Mouse (Mus musculus) hindbrain, embryonic 12.5 days (tissue): ENCODE data around the gene Timm17a. TPM values are rescaled to one million over a fixed set of nuclear protein-coding genes. Genes with fewer than 3 reads are reported as not detected.

Experiments
- ATAC-seq: fragments of 200-750 bp; cut with Nextera tagmentation; 2 replicates; pipeline ENCODE4 v1.8.0; 2017; ENCODE audit warnings: moderate TSS enrichment; ENCODE audit not compliant: low FRiP score
- H3K27ac ChIP-seq: fragments of 300-500 bp; sonication (generic); 2 replicates; pipeline ENCODE4 v1.5.1; 2016; ENCODE audit warnings: mild to moderate bottlenecking
- H3K27me3 ChIP-seq: fragments of 300-500 bp; sonication (generic); 2 replicates; pipeline ENCODE4 v1.6.1; 2016; ENCODE audit warnings: mild to moderate bottlenecking
- H3K36me3 ChIP-seq: fragments of 300-500 bp; sonication (generic); 2 replicates; pipeline ENCODE4 v1.6.1; 2016; ENCODE audit warnings: mild to moderate bottlenecking
- H3K4me1 ChIP-seq: fragments of 300-500 bp; sonication (generic); 2 replicates; pipeline ENCODE4 v1.6.1; 2016
- H3K4me2 ChIP-seq: fragments of 300-500 bp; sonication (generic); replicated peaks from 2 replicates; pipeline ENCODE4 v1.6.1; 2016; ENCODE audit warnings: mild to moderate bottlenecking
- H3K4me3 ChIP-seq: fragments of 300-500 bp; sonication (generic); 2 replicates; pipeline ENCODE4 v1.5.1; 2016; ENCODE audit warnings: mild to moderate bottlenecking
- H3K9ac ChIP-seq: fragments of 300-500 bp; sonication (generic); 2 replicates; pipeline ENCODE4 v1.6.1; 2016; ENCODE audit warnings: mild to moderate bottlenecking, moderate library complexity
- H3K9me3 ChIP-seq: fragments of 300-500 bp; sonication (generic); replicated peaks from 2 replicates; pipeline ENCODE4 v1.6.1; 2016; ENCODE audit warnings: mild to moderate bottlenecking
- WGBS: fragments of 180-500 bp; shearing (Covaris S2); methylation state at CpG from one replicate; pipeline ENCODE4 v1.1.7; 2016; 5-methylcytosine and 5-hydroxymethylcytosine counted together
- polyA plus RNA-seq: library from polyadenylated mRNA; unstranded; fragments of >200 nt; fragmentation: Nextera tagmentation; extraction: Ambion mirVana; gene quantifications from 2 replicates; pipeline ENCODE4 v1.2.1, GENCODE M21; 2016

The Timm17a gene
- polyA plus RNA-seq, 1 experiment from 2014 or later: 141 TPM

DNA sequence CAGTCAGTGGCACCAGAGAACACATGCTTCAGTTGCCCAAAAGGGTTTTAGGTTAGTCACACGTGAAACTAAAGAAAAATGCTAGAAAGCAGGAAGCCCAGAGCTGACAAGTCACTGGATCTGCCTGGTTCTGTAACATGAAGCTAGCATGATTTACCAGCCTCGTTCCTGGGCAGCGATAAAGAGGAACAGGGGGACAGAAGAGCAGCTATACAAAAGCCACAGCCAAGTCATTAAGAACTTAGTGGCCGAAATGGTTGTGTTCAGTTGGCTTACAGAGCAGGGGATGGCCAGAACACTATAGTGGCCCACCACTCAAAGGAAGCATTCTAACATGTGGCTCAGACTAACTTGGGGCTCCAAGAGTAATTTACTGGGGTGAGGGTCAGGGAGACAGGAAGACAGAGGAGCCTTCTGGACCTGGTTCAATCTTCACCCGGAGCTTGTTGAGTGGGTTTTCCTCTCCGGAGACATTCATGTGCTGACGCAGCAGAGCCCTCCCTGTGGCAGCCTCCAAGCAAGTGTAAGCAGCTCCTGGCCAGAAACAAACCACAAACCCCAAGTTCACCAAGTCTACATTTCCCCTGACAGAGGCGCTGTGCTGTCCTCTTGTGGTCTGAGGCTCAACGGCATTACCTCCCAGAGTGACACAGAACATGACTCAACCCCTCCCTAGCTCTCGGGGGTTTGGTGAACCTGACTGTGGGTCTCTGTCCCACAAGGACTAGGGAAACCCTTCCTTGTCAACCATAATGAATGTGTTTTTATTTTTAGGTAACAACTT lies 45.7 kb downstream of the Timm17a start:
- WGBS: 92% methylated on average over 10 of the region's 10 CpGs
- no peak for ATAC-seq
- Histone ChIP-seq H3K36me3 (peaks cover 81% of the 10 kb centered on the region), H3K4me1 (no peaks in the 10 kb centered on the region), H3K4me2 (no peak overlapping the region), H3K27ac (no peak overlapping the region), H3K27me3 (no peaks in the 10 kb centered on the region), H3K9me3 (no peaks in the 10 kb centered on the region), H3K9ac (no peak overlapping the region), H3K4me3 (no peak overlapping the region)

DNA sequence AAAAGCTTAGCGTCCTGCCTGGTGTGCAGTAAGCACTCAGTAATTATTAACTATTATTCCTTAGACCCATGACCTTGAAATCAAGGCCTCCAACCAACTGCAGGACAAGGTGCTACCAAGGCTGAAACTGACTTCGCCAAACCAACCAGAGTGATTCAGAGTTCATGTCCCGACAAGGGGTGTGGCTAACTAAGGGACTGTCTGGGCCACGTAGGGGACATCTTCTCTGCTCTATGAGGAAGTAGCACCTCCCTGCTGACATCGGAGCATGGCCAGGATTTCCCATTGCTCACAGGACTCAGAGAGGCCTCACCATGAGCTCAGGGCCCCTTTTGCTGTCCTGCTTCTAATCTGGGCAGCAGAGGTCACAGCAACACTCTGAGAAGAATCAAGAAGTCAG lies 47.7 kb downstream of the Timm17a start:
- no peaks in the 10 kb centered on the region for H3K4me1 ChIP-seq
- WGBS: 89% methylated on average over 5 of the region's 5 CpGs
- H3K36me3 ChIP-seq: peaks cover 75% of the 10 kb centered on the region

DNA sequence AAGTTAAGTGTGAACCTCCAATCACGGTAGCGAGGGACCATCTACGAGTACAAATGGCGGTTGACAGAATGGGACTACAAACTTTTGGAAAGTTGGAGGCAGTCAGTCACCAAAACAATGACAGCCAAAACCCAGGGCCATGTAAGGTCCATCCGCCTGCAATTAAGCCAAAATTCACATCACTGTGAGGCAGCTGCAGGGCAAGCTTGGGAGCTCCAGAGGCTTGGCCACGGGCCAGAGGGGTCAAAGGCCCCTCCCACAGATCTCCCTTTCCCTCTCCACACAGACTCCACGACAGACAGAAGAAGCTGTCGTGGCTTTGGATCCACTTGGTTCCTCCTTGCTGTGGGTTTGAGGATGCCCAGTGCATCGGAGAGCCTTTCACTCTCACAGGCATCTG lies 50.3 kb downstream of the Timm17a start:
- Histone ChIP-seq H3K9ac (no peak overlapping the region), H3K27me3 (no peaks in the 10 kb centered on the region), H3K27ac (no peak overlapping the region), H3K4me1 (peaks cover 7% of the 10 kb centered on the region), H3K4me3 (no peak overlapping the region), H3K36me3 (peaks cover 63% of the 10 kb centered on the region), H3K4me2 (no peak overlapping the region), H3K9me3 (no peaks in the 10 kb centered on the region)
- ATAC-seq: no peak
- WGBS: 92% methylated on average over 9 of the region's 9 CpGs

More for the DNA sequence above, 47.7 kb downstream of the Timm17a start:
- no peak for ATAC-seq
- Histone ChIP-seq H3K27me3 (no peaks in the 10 kb centered on the region), H3K9ac (no peak overlapping the region), H3K4me2 (no peak overlapping the region), H3K9me3 (no peaks in the 10 kb centered on the region), H3K4me3 (no peak overlapping the region), H3K27ac (no peak overlapping the region)

DNA sequence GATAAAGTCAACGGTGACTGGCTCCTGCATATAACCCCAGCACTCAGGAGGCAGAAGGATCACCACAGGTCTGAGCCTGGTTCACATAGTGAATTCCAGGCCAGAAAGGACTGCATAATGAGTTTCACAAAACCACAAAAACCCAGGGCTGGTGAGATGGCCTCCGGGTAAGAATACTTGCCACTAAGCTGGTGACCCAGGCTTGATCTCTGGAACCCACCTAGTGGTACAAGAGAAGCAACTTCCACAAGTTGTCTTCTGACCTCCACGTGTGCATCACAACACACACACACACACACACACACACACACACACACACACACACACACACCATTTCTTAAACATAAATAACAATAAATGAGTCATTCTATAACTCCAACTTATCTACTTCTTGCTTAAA lies 51.2 kb downstream of the Timm17a start:
- Histone ChIP-seq H3K4me1 (peaks cover 10% of the 10 kb centered on the region), H3K27ac (no peak overlapping the region), H3K27me3 (0 out of 2 replicates have a peak, but pooled peaks cover 6% of the 10 kb centered on the region), H3K36me3 (peaks cover 53% of the 10 kb centered on the region), H3K4me3 (no peak overlapping the region), H3K4me2 (no peak overlapping the region), H3K9ac (no peak overlapping the region), H3K9me3 (no peaks in the 10 kb centered on the region)
- no peak for ATAC-seq
- 96% methylated on average over 2 of the region's 3 CpGs for whole genome bisulfite sequencing

DNA sequence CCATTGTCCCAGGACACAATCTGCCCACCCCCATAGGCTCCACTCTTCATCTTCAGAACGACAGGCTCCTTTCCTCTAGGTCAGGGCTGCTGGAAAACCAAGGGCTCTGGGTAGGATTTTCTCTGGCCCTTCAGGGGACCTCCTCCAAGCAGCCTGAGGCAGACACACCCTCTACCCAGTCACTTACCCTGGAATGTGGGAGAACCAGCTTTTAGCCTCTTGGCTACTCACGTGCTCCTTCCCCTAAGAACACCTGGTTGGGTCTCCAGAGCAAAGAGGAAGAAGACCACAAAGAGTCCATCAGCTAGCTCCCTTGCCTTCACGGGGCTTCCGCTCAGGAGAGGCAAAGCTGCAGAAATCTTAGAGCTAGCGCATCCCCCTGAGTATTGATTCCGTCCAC lies 52.6 kb downstream of the Timm17a start:
- WGBS: 77% methylated on average over 6 of the region's 6 CpGs
- H3K27ac ChIP-seq: no peak overlapping the region
- 0 out of 2 replicates have a peak, but pooled peaks cover 6% of the 10 kb centered on the region for H3K27me3 ChIP-seq
- H3K36me3 ChIP-seq: peaks cover 41% of the 10 kb centered on the region
- no peak overlapping the region for H3K4me2 ChIP-seq
- ATAC-seq: no peak
- no peaks in the 10 kb centered on the region for H3K9me3 ChIP-seq
- H3K4me3 ChIP-seq: no peak overlapping the region
- peaks cover 10% of the 10 kb centered on the region for H3K4me1 ChIP-seq
- H3K9ac ChIP-seq: no peak overlapping the region

DNA sequence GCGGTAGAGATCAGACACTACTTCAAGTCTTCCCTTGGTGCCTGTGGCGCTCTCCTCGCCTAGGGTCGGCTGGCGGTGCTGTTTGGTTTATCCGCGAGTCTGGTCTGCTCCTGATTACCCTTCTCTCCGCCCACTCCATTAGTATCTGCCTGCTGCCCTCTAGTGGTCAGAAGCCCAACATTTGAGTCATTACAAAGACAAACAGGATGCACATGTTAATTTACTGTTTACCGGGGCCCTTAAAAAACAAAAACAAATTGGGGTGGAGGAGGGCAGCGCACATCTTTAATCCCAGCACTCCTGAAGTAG lies 54.5 kb downstream of the Timm17a start:
- H3K9ac ChIP-seq: peak overlapping the region; percentile 20; the same call in 1 of the 2 replicates
- peaks cover 15% of the 10 kb centered on the region for H3K4me1 ChIP-seq
- peaks cover 23% of the 10 kb centered on the region for H3K36me3 ChIP-seq
- peak overlapping the region; percentile 6; the same call in 1 of the 2 replicates for H3K4me3 ChIP-seq
- 0 out of 2 replicates have a peak, but pooled peaks cover 6% of the 10 kb centered on the region for H3K27me3 ChIP-seq
- H3K27ac ChIP-seq: no peak overlapping the region
- ATAC-seq: peak; percentile 84
- under 1% methylated on average over 10 of the region's 10 CpGs for WGBS
- no peaks in the 10 kb centered on the region for H3K9me3 ChIP-seq
- peak overlapping the region; percentile 49 for H3K4me2 ChIP-seq

DNA sequence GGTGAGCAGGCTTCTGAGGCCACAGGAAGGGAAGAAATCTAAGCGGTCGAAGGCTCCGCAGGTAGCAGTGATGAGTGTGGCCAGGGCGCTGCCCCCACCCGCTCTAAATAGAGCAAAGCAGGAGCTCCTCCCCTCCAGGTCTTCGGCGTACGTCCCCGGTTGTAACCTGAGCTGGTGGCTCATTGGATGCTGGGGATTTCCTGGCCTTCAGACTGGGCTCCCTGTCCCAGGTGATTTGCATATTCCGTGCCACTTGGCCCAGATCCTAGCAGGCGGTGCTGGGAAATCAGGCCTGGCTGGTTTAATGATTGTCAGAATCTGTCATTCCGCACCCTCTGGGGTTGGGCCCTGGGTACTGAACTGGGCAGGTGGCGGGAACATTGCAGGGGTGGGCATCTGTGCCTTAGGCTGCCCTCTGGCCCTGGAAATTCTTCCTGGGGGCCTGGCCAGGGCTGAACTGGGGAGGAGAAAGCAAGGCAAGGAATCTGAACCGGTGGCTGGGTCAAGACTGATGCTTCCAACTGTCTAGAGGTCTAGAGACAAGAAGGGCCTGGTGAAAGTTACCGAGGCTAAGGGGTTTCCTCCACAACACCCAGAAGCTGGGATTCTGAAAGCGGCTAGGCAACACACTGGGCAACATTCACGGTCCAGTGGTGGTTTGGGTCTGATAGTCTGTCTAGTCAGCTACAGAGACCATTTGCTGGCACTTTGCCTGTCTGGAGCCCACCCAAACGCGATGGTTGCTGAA lies 55.0 kb downstream of the Timm17a start, which contains the start of gene Elf3:
Gene Elf3, minus strand, starts transcription at position 189 of the 748 bp plus-strand sequence.
- peak; percentile 53 for ATAC-seq
- no peak within 1 kb of the TSS for H3K27ac ChIP-seq
- H3K36me3 ChIP-seq: peaks cover 19% of the 10 kb centered on the region
- no peaks in the 10 kb centered on the region for H3K9me3 ChIP-seq
- H3K4me3 ChIP-seq: peak within 1 kb of the TSS; percentile 6
- H3K27me3 ChIP-seq: 0 out of 2 replicates have a peak, but pooled peaks cover 6% of the 10 kb centered on the region
- H3K4me2 ChIP-seq: peak within 1 kb of the TSS; percentile 49
- H3K9ac ChIP-seq: peak within 1 kb of the TSS; percentile 20; the same call in 1 of the 2 replicates
- peaks cover 15% of the 10 kb centered on the region for H3K4me1 ChIP-seq
- WGBS: 4% methylated on average over 19 of the region's 19 CpGs

DNA sequence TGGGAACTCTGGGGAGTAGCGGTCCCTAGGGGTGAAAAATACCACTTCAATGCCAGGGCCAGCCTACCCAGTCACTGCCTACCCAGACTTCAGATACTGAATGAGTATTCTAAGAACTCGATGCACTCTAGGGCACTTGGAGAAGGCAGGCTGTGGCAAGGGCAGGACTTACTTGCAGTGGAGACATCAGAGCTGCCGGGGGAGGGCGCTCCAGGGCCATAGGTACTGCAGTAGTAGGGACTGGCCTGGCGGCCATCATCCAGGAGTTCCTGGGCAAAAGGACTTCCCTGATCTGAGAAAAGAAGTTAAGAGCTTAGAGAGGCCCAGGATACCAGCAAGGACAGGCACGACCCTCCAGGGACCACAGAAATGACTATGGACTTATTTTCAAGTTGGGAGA lies 57.3 kb downstream of the Timm17a start:
- no peak overlapping the region for H3K27ac ChIP-seq
- 84% methylated on average over 6 of the region's 6 CpGs for WGBS
- no peak for ATAC-seq
- no peaks in the 10 kb centered on the region for H3K36me3 ChIP-seq
- H3K9ac ChIP-seq: no peak overlapping the region
- H3K4me3 ChIP-seq: no peak overlapping the region
- H3K4me1 ChIP-seq: peaks cover 15% of the 10 kb centered on the region
- H3K9me3 ChIP-seq: no peaks in the 10 kb centered on the region
- H3K27me3 ChIP-seq: 0 out of 2 replicates have a peak, but pooled peaks cover 6% of the 10 kb centered on the region
- no peak overlapping the region for H3K4me2 ChIP-seq

DNA sequence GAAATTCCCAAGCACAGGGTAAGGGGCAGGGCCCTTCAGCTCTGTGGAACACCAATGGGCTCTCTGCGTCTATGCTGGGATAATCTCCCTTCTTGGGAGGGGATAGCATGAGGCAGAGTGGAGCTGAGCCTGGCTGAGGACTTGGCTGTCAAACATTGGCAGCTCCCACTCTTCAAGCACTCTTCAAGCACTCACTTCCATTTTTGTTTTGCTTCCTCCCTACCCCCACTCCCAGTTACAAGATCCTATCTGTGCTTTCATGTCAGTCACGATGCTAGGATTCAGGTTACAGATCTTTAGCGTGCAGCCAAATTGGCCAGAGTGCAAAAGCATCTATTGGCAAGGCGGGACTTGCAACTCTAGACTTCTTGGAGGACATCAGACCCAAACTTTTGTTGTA lies 60.7 kb downstream of the Timm17a start:
- Histone ChIP-seq H3K27me3 (0 out of 2 replicates have a peak, but pooled peaks cover 2% of the 10 kb centered on the region), H3K9me3 (no peaks in the 10 kb centered on the region), H3K4me3 (no peak overlapping the region), H3K9ac (no peak overlapping the region), H3K27ac (no peak overlapping the region), H3K36me3 (no peaks in the 10 kb centered on the region), H3K4me1 (peaks cover 9% of the 10 kb centered on the region; the same call in 1 of the 2 replicates), H3K4me2 (no peak overlapping the region)
- WGBS: 60% methylated on average over 4 of the region's 4 CpGs
- ATAC-seq: no peak

DNA sequence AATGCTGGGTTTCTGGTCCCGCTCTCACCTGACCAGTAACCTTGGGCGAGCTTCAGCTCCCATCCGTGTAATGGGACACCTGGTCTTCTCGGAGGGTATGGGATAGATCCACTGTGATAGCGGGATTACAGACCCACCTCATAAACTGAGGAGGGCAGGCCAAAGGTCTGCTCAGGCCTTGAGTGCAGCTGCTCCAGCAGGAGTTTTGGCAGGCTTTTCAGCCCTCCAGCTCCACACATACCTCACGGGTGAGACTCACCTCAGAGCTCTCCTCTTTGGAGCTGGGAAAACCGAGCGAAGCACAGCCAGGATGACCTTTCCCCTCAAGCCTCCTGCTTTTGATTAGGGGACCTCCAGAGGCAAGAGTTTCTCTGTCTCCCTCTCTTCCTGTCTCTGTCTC lies 62.2 kb downstream of the Timm17a start:
- Histone ChIP-seq H3K36me3 (no peaks in the 10 kb centered on the region), H3K4me2 (no peak overlapping the region), H3K4me1 (peaks cover 9% of the 10 kb centered on the region; the same call in 1 of the 2 replicates), H3K4me3 (no peak overlapping the region), H3K9me3 (no peaks in the 10 kb centered on the region), H3K9ac (no peak overlapping the region), H3K27me3 (no peaks in the 10 kb centered on the region), H3K27ac (no peak overlapping the region)
- 77% methylated on average over 8 of the region's 8 CpGs for WGBS
- ATAC-seq: no peak

DNA sequence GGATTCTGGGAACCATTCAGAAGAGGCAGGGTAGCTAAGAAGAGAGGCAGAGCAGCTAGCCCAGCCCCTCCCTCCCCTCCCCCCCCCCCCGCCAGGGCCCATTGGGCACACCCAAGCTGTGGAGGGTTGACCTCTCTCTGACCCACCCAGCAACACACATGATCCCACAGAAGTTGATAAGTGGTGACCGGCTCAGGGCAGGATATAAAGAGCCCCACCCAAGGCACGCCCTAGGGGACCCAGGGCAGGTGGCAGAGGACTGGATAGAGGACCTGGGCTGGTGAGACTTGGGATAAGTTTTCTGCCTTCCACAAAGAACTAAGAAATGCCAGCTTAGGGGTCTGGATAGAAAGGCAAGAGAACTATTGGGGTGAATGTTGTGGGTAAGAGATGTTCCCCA lies 62.9 kb downstream of the Timm17a start:
- Histone ChIP-seq H3K27me3 (no peaks in the 10 kb centered on the region), H3K9ac (no peak overlapping the region), H3K36me3 (no peaks in the 10 kb centered on the region), H3K27ac (no peak overlapping the region), H3K4me3 (no peak overlapping the region), H3K4me1 (peaks cover 9% of the 10 kb centered on the region; the same call in 1 of the 2 replicates), H3K9me3 (no peaks in the 10 kb centered on the region), H3K4me2 (no peak overlapping the region)
- no peak for ATAC-seq
- 79% methylated on average over 2 of the region's 3 CpGs for WGBS

DNA sequence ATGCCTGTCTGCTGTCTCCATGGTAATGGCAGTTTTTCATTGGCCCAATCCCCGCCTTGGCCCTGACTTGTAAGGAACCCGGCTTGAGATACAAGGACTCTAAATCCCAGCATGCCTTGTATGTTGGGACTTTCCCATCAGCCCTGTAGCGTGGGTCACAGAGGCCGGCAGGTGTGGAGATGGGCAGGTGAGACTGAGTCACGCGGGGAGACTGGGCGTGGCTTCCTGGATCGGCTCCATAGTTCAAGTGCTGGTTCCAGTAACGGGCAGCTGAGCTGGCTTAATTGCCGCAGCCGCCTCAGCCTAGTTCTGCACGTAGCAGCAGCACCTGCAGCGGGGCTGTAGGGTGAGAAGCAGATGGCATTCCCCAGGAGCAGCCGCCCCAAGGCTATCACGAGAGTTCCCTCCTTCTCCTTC lies 65.1 kb downstream of the Timm17a start:
- peak; percentile 43 for ATAC-seq
- H3K9me3 ChIP-seq: no peaks in the 10 kb centered on the region
- peaks cover 5% of the 10 kb centered on the region; the same call in 1 of the 2 replicates for H3K4me1 ChIP-seq
- peak overlapping the region; percentile 47 for H3K4me2 ChIP-seq
- no peak overlapping the region for H3K27ac ChIP-seq
- peak overlapping the region; percentile 29 for H3K4me3 ChIP-seq
- peak overlapping the region; percentile 23 for H3K9ac ChIP-seq
- H3K27me3 ChIP-seq: no peaks in the 10 kb centered on the region
- no peaks in the 10 kb centered on the region for H3K36me3 ChIP-seq
- 6% methylated on average over 15 of the region's 15 CpGs for WGBS
